Mouse (Mus musculus) MEL (cell line): ENCODE results near the gene Glrp1. TPM values are rescaled to one million over a fixed set of nuclear protein-coding genes. Genes with fewer than 3 reads are reported as not detected.

Source experiments
- DNase-seq: peaks from one replicate; pipeline ENCODE4 v3.0.0; 2011; ENCODE audit warnings: low read depth, low spot score
- H3K27ac ChIP-seq: 2 replicates; pipeline ENCODE4 v1.5.1; 2012; ENCODE audit warnings: low read depth, mild to moderate bottlenecking, control low read depth, low read length, moderate library complexity; ENCODE audit not compliant: control insufficient read depth
- H3K27me3 ChIP-seq, 2 experiments: fragments of 150-350 bp in 1 of 2; sonication (generic) in 1 of 2; 2 replicates each; pipeline ENCODE4 v1.6.1; 2012; ENCODE audit warnings: low read length in 2 of 2, mild to moderate bottlenecking in 2 of 2, improper control_type of control experiment in 1 of 2, moderate library complexity in 1 of 2; ENCODE audit not compliant: insufficient read depth in 2 of 2, control insufficient read depth in 1 of 2
- H3K36me3 ChIP-seq, 2 experiments: 2 replicates each; pipeline ENCODE4 v1.6.1; 2012 to 2014; ENCODE audit warnings: low read length in 2 of 2, improper control_type of control experiment in 1 of 2, inconsistent platforms in 1 of 2, mild to moderate bottlenecking in 1 of 2; ENCODE audit not compliant: insufficient read depth in 2 of 2, control insufficient read depth in 1 of 2
- H3K4me1 ChIP-seq, 2 experiments: fragments of 150-350 bp in 1 of 2; sonication (generic) in 1 of 2; 2 replicates each; pipeline ENCODE4 v1.6.1; 2012; ENCODE audit warnings: low read length in 2 of 2, improper control_type of control experiment in 1 of 2, mild to moderate bottlenecking in 1 of 2; ENCODE audit not compliant: insufficient read depth in 2 of 2, control insufficient read depth in 1 of 2
- H3K4me3 ChIP-seq, 2 experiments: fragments of 150-350 bp in 1 of 2; sonication (generic) in 1 of 2; 2 replicates each; pipeline ENCODE4 v1.5.1; 2012; ENCODE audit warnings: low read depth in 2 of 2, low read length in 2 of 2, mild to moderate bottlenecking in 2 of 2, moderate library complexity in 2 of 2, control low read depth in 1 of 2, improper control_type of control experiment in 1 of 2; ENCODE audit not compliant: control insufficient read depth in 1 of 2, insufficient read depth in 1 of 2
- H3K79me2 ChIP-seq: 2 replicates; pipeline ENCODE4 v1.6.1; 2012; ENCODE audit warnings: mild to moderate bottlenecking, low read length, moderate library complexity; ENCODE audit not compliant: control insufficient read depth, poor library complexity, insufficient read depth
- H3K9ac ChIP-seq: 2 replicates; pipeline ENCODE4 v1.6.1; 2012; ENCODE audit warnings: low read depth, mild to moderate bottlenecking, control low read depth, low read length, moderate library complexity; ENCODE audit not compliant: control insufficient read depth, poor library complexity, severe bottlenecking
- H3K9me3 ChIP-seq: fragments of 150-350 bp; sonication (generic); replicated peaks from 2 replicates; pipeline ENCODE4 v1.6.1; 2012; ENCODE audit warnings: mild to moderate bottlenecking, low read length, improper control_type of control experiment, moderate library complexity; ENCODE audit not compliant: insufficient read depth
- BHLHE40 ChIP-seq: IDR thresholded peaks from 2 replicates; pipeline ENCODE4 v1.6.1; 2012; ENCODE audit warnings: low read depth, mild to moderate bottlenecking, inconsistent platforms, low read length, improper control_type of control experiment, borderline replicate concordance
- CHD1 ChIP-seq: IDR thresholded peaks from 2 replicates; pipeline ENCODE4 v1.6.1; 2012; ENCODE audit warnings: low read depth, mild to moderate bottlenecking, inconsistent platforms, low read length, improper control_type of control experiment
- E2F4 ChIP-seq: IDR thresholded peaks from 2 replicates; pipeline ENCODE4 v1.6.1; 2011; ENCODE audit warnings: low read depth, low read length, improper control_type of control experiment, borderline replicate concordance
- EP300 ChIP-seq, 2 experiments: IDR thresholded peaks; 2 replicates each; pipeline ENCODE4 v1.6.1; 2011; ENCODE audit warnings: improper control_type of control experiment in 2 of 2, low read length in 2 of 2, low read depth in 1 of 2, mild to moderate bottlenecking in 1 of 2
- ETS1 ChIP-seq: IDR thresholded peaks from 2 replicates; pipeline ENCODE4 v1.6.1; 2012; ENCODE audit warnings: low read depth, mild to moderate bottlenecking, inconsistent platforms, low read length, improper control_type of control experiment, moderate library complexity
- GABPA ChIP-seq: IDR thresholded peaks from 2 replicates; pipeline ENCODE4 v1.6.1; 2012; ENCODE audit warnings: low read depth, mild to moderate bottlenecking, inconsistent platforms, low read length, improper control_type of control experiment, moderate library complexity
- HCFC1 ChIP-seq: IDR thresholded peaks from 2 replicates; pipeline ENCODE4 v1.6.1; 2012; ENCODE audit warnings: low read depth, mild to moderate bottlenecking, inconsistent platforms, low read length, improper control_type of control experiment, moderate library complexity
- JUND ChIP-seq: IDR thresholded peaks from 2 replicates; pipeline ENCODE4 v1.6.1; 2011; ENCODE audit warnings: low read depth, mild to moderate bottlenecking, improper control_type of control experiment, low read length
- MAX ChIP-seq: IDR thresholded peaks from 2 replicates; pipeline ENCODE4 v1.6.1; 2011; ENCODE audit warnings: low read length, improper control_type of control experiment
- MAZ ChIP-seq: IDR thresholded peaks from 2 replicates; pipeline ENCODE4 v1.6.1; 2012; ENCODE audit warnings: low read depth, mild to moderate bottlenecking, inconsistent platforms, low read length, improper control_type of control experiment
- MEF2A ChIP-seq: IDR thresholded peaks from 2 replicates; pipeline ENCODE4 v1.6.1; 2014; ENCODE audit warnings: low read depth, mild to moderate bottlenecking, inconsistent platforms, low read length, improper control_type of control experiment; ENCODE audit not compliant: poor library complexity, insufficient replicate concordance, severe bottlenecking; ENCODE audit errors: extremely low read depth
- MYC ChIP-seq: IDR thresholded peaks from 2 replicates; pipeline ENCODE4 v1.6.1; 2011; ENCODE audit warnings: low read depth, mild to moderate bottlenecking, low read length, improper control_type of control experiment, moderate library complexity
- NELFE ChIP-seq: IDR thresholded peaks from 2 replicates; pipeline ENCODE4 v1.6.1; 2011; ENCODE audit warnings: low read depth, low read length, improper control_type of control experiment
- NRF1 ChIP-seq: IDR thresholded peaks from 2 replicates; pipeline ENCODE4 v1.6.1; 2014; ENCODE audit warnings: low read depth, mild to moderate bottlenecking, inconsistent platforms, low read length, improper control_type of control experiment, moderate library complexity; ENCODE audit not compliant: poor library complexity, insufficient read depth, severe bottlenecking
- POLR2AphosphoS2 ChIP-seq: IDR thresholded peaks from 2 replicates; pipeline ENCODE4 v1.6.1; 2011; ENCODE audit warnings: low read length, improper control_type of control experiment
- POLR2AphosphoS5 ChIP-seq: IDR thresholded peaks from 2 replicates; pipeline ENCODE4 v1.6.1; 2012; ENCODE audit warnings: low read depth, borderline replicate concordance, mild to moderate bottlenecking, inconsistent platforms, low read length, moderate library complexity, mixed read lengths
- RAD21 ChIP-seq: IDR thresholded peaks from 2 replicates; pipeline ENCODE4 v1.6.1; 2011; ENCODE audit warnings: mild to moderate bottlenecking, low read depth, low read length, improper control_type of control experiment
- SIN3A ChIP-seq: IDR thresholded peaks from 2 replicates; pipeline ENCODE4 v1.6.1; 2012; ENCODE audit warnings: low read length, improper control_type of control experiment, inconsistent platforms
- SMC3 ChIP-seq: IDR thresholded peaks from 2 replicates; pipeline ENCODE4 v1.6.1; 2011; ENCODE audit warnings: low read depth, low read length, improper control_type of control experiment
- TCF12 ChIP-seq: IDR thresholded peaks from 2 replicates; pipeline ENCODE4 v1.6.1; 2014; ENCODE audit warnings: low read depth, mild to moderate bottlenecking, inconsistent platforms, low read length, improper control_type of control experiment, moderate library complexity
- USF1 ChIP-seq: IDR thresholded peaks from 2 replicates; pipeline ENCODE4 v1.6.1; 2014; ENCODE audit warnings: low read depth, mild to moderate bottlenecking, inconsistent platforms, low read length, improper control_type of control experiment, moderate library complexity
- USF2 ChIP-seq, 2 experiments: IDR thresholded peaks; 2 replicates each; pipeline ENCODE4 v1.6.1; 2011 to 2012; ENCODE audit warnings: improper control_type of control experiment in 2 of 2, low read length in 2 of 2, borderline replicate concordance in 1 of 2, inconsistent platforms in 1 of 2, low read depth in 1 of 2, mild to moderate bottlenecking in 1 of 2; ENCODE audit not compliant: insufficient read depth in 1 of 2
- ZC3H11A ChIP-seq: IDR thresholded peaks from 2 replicates; pipeline ENCODE4 v1.6.1; 2012; ENCODE audit warnings: low read depth, mild to moderate bottlenecking, inconsistent platforms, low read length, improper control_type of control experiment
- ZMIZ1 ChIP-seq: IDR thresholded peaks from 2 replicates; pipeline ENCODE4 v1.6.1; 2012; ENCODE audit warnings: low read depth, mild to moderate bottlenecking, inconsistent platforms, low read length, improper control_type of control experiment, moderate library complexity
- polyA plus RNA-seq, 2 experiments: library from polyadenylated mRNA; stranded (reverse) in 1 of 2; unstranded in 1 of 2; fragments of >175 nt in 1 of 2; fragments of >200 nt in 1 of 2; gene quantifications; 2 replicates each; pipeline versions ENCODE4 v1.2.1 to v1.2.4; 2012; ENCODE audit warnings: low replicate concordance in 2 of 2, low read depth in 1 of 2; ENCODE audit not compliant: insufficient read length in 2 of 2, insufficient read depth in 1 of 2, missing spikeins in 1 of 2
- total RNA-seq: library from RNA; depleted of rRNA; stranded (reverse); fragments of 300-350 nt; gene quantifications from 2 replicates; pipeline ENCODE4 v1.2.3, GENCODE M21; 2012

Gene Glrp1
- total and polyA plus RNA-seq, 3 experiments, result not detected

GRCm38 (mm10) chr1:88462484-88462883, 47.4 kb downstream of the Glrp1 start:
- TF ChIP-seq GABPA (no peak), MEF2A (no peak), BHLHE40 (no peak), CHD1 (no peak), ETS1 (no peak), RAD21 (no peak), ZMIZ1 (no peak), E2F4 (no peak), MAZ (no peak), USF1 (no peak), EP300 (IDR thresholded peaks at IDR 0.05; ENCODE audit: low read depth in 1 of 2, low read length in 2 of 2) (no peak), MAX (no peak), HCFC1 (no peak), SIN3A (no peak), TCF12 (no peak), MYC (no peak)
- no peak for DNase-seq
- Histone ChIP-seq H3K4me3 (no peak overlapping the region), H3K27me3 (no peaks in the 10 kb centered on the region), H3K27ac (no peak overlapping the region), H3K79me2 (no peaks in the 10 kb centered on the region), H3K9me3 (no peaks in the 10 kb centered on the region), H3K9ac (no peak overlapping the region), H3K36me3 (no peaks in the 10 kb centered on the region), H3K4me1 (no peaks in the 10 kb centered on the region)

- Histone ChIP-seq H3K9me3 (no peaks in the 10 kb centered on the region), H3K9ac (no peak overlapping the region), H3K36me3 (no peaks in the 10 kb centered on the region), H3K4me3 (no peak overlapping the region), H3K4me1 (no peaks in the 10 kb centered on the region), H3K27me3 (no peaks in the 10 kb centered on the region), H3K27ac (no peak overlapping the region), H3K79me2 (no peaks in the 10 kb centered on the region)
- no peak for TF ChIP-seq JUND
- TF ChIP-seq SMC3, result no peak
- no peak for TF ChIP-seq HCFC1
- no peak for TF ChIP-seq POLR2AphosphoS5
- TF ChIP-seq ZC3H11A, result no peak
- TF ChIP-seq USF2 (IDR thresholded peaks at IDR 0.05; ENCODE audit: borderline replicate concordance in 1 of 2, insufficient read depth in 1 of 2, low read depth in 1 of 2, low read length in 2 of 2), result no peak
- TF ChIP-seq NELFE, result no peak
- TF ChIP-seq USF1, result no peak
- TF ChIP-seq POLR2AphosphoS2, result no peak
- no peak for TF ChIP-seq MAZ
- TF ChIP-seq MEF2A, result no peak
- TF ChIP-seq NRF1, result no peak
- no peak for DNase-seq
These were observed 48.8 kb downstream of the Glrp1 start for GRCm38 (mm10) chr1:88461096-88461495.
